Mouse (Mus musculus) thymus, postnatal 36 days (tissue): ENCODE measurements around the gene Syne2.
"Not testable (repeated sequence)": the region's sequence is repeated elsewhere in the genome, so short reads cannot be mapped to it uniquely, and the experiment has no call there.

Experiments
- DNase-seq, 2 experiments: peaks; one replicate each; pipeline ENCODE4 v3.0.0; 2022; ENCODE audit warnings: mixed read lengths in 2 of 2

Syne2 gene

DNA sequence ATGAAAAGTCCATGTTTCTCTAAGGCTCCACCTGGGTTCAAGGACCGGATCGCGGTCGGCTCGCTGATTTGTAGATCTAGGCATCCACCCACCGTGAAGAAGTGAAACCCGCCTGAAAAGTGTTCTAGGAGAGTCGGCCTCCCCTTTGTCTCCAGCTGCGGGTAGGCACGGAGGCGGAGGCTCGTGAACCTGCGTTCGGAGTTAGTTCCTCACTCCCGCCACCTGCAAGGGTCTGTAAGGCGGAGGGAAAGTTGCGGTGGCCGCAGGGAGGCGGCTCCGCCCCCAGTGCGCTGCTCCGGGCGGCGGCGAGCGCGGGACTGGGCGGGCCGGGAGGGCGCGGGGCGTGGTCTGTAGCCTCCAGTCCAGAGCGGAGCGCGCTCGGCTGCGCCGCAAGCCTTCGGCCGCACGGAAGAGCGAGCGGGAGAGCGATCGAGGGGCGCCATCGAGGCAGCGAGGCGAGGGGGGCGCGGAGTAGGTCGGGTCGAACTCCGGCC lies at the start of gene Syne2:
Gene Syne2 (plus strand): TSS at position 176 of the 494 bp plus-strand sequence.
- DNase-seq = peak; percentile 74 to 76

DNA sequence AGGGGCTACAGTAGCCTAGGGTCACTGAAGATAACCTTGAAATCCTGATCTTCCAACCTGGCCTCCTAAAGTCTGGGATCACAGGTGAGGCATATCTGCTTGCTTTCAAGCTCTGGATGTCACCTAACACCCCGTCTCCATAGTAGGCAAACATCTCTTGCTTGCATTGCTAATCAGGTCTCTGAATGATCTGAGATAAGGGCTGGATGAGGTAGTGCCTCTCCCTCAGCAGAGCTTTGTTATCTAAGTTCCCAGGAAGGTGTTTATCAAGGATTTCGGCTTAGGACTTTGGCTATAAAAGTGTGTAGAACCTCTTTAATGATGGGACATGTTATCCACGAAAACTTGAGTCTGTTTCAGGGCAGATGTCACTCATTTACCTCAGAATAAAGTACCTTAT lies 46.5 kb upstream of the Syne2 start:
- no peak for DNase-seq

DNA sequence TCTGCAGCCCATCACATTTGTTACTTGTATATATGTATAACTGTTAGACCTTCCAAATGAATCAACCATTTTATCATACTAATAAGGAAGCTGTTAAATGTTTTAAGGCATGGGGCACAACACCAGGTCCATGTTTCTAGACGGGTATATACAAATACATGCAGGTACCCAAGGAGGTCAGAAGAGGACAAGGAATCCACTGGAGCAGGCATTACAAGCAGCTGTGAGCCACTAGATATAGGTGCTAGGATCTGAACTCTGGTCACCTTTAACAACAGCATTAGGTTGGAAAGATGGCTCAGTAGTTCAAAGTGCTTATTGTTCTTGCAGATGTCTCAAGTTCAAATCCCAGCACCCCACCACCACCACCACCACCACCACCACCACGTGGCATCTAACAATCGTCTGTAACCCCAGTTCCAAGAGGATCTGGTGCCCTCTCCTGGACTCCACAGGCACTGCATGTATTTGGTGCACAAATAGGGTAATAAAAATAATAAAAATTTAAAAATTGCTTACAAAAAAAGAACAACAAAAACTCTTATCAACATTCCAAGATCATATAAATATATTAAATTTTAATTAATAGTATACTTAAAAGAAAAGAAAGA lies 45.4 kb upstream of the Syne2 start:
- DNase-seq = peak; percentile 62 to 71

DNA sequence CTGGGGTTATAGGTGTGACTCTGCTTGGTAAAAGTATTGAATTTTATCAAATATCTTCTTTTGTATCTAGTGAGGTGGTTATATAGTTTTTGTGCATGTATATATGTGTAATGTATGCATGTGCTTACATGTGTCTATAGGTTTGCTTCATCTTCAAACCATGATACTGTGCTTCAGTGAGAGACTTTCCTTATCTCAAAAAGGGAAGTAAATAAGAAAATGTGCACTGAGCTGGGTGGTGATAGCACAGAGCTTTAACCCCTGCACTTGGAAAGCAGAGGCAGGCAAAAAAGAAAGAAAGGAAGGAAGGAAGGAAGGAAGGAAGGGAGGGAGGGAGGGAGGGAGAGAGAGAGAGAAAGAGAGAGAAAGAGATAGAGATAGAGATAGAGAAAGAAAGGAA lies 36.5 kb upstream of the Syne2 start:
- DNase-seq = no peak

DNA sequence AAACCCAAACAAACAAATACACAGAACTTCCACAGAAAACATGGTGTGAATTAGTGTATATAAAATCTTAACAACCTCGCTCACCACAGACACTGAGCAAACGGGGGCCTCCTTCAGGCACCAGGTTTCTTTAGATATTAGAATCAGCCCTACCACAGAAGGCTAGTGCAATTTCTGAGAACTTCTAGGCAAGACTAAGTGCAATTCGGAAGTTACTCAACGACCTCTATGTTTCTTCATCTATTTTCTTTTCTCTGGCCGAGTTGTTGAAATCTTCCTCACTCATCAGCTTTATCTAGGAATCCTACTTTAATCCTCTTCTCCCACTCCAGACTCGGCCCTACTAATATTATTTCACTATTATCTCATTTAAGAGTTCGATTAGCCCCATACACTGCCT lies 35.9 kb upstream of the Syne2 start:
- no peak for DNase-seq

DNA sequence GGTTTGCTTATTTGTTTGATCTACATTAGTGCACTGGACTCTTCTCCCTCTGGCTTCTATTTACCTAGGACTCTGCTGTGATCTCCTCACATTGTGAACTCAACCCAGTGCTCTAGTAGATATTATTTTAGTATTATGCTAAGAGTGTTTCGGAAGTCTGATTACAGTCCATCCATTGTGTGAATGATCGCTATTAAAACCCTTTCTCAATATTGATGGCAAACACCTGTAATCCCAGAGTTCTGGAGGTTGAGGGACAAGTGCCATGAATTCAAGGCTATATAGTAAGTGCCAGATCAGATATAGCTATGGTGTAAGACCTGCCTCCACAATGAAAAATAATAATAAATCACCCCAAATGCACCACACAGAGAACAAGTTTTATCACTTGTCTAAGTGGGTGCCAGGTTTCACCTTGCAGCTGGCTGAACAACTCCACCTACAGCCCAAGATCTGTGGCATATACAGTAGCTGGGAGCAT lies 33.6 kb upstream of the Syne2 start:
- DNase-seq = no peak

DNA sequence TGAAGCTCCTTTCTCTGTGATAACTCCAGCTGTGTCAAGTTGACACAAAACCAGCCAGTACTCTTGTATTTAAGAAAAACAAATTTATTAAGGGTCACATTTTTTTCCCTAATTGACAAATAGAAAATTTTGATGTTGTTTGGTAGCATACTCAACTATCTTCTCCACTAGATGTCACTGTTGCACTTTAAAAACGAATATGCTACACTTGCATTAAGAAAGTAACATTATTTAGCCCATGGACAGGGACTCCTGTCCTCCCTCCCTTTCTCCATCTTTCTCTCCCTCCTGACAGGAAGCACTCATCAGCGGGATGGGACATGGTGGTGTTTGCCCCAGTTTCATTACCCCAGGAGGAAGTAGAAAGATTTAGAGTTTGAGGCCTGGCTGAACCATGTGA lies 31.3 kb upstream of the Syne2 start:
- not testable (repeated sequence) for DNase-seq

DNA sequence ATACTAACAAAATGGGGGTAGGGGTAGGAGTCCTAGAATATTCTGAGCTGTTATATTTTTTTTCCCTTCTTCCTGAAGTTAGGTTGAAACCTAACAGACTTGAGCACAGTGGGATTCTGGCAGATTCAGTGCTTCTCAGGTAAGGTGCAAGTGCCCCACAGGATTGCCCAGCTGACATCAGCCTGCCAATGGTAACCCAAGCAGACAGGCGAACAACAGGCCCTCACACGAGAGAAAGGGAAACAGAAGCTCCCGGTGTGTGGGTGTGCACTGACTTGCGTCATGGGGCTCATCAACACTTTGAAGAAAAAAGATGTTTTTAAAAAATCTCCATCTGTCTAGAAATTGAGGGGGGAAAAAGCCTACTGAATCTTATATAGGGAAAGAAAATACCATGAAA lies 28.5 kb upstream of the Syne2 start:
- no peak for DNase-seq

DNA sequence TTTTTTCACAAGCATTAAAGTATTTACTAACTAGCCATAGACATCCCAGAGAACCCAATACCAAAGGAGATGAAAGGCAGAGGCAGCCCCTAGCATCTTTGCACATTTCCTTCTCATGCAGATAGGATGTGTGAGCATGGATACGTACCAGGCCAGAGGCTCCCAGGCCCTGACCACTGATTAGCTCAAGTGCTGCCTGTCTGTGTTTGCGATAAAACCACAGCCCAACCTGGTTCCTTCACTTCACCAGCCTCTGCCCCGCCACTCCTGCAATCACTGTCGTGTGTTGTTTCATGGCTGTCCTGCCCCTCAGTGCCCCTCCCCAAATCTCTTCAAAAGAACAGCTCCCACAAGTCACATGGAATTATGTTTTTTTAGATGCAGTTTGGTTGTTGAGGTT lies 23.4 kb upstream of the Syne2 start:
- DNase-seq = no peak

DNA sequence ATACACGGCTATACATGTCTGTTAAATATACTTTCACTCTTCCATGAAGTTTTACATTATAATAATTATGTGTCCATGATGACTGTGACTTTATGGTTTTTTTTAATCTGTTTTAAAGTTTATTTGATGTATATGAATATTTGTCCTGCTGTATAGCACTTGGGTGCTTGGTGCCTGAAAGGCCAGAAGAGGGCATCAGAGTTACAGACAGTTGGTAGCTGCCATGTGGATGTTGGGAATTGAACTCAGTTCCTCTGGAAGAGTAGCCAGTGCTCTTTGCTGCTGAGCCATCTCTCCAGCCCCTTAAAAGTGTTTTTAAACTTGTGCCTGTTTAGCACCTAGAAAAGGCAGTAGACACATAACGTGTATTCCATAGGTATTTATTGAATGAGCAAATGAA lies 21.4 kb upstream of the Syne2 start:
- DNase-seq = no peak

DNA sequence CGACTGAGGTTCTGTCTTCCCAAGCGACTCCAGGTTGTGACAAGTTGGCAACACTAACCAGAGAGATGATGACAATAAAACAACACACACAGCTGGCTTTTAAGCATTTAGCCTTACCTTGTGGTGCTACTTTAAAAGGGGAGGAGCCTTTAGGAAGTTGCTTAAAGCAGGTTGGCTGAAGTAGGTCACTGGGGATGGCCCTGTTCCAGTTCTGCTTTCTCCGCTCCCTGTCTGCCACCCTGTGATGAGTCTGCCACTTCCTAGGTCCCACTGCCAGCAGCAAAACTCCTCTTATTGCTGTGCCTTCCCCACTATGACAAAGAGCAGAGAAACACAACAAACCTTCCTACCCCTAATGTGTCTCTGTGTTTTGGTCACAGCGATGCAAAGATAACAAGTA lies 11.7 kb upstream of the Syne2 start:
- DNase-seq = no peak

DNA sequence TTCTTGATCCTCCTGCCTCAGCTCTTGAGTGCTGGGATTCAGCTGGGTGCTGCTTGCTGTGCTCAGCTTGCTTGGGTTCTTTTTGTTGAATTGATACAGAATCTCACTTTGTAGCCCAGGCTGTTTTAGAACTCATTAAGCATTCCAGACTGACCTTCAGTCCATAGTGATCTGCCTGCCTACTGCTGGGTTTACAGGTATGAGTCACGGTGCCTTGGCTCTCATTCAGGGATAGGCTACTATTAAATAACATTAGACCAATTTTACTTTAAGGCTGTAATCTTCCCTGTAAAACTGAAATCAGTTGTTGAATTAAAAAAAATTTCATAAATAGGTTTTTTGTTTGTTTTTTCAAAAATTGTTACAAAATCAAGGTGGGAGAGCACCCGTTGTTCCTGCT lies 4.2 kb upstream of the Syne2 start:
- DNase-seq = no peak

DNA sequence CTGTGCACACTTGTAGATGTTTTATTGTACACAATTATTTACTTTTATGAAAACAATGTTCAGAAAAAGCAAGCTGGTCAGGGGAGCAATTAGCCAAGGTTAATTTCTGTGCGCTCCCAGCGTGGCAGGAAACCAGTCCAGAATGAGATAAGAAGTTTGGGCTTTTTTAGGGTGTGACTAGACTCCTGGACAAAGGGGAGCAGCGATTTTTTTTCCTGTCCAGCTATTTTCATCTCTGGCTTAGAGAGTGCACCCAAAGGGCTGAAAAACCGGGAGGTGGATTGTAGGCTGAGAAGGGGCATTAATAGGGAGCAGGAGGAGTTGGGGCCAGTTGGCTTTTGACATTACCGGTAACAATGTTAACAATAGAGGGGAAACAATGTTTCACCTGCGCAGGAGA lies 3.4 kb upstream of the Syne2 start:
- no peak for DNase-seq

DNA sequence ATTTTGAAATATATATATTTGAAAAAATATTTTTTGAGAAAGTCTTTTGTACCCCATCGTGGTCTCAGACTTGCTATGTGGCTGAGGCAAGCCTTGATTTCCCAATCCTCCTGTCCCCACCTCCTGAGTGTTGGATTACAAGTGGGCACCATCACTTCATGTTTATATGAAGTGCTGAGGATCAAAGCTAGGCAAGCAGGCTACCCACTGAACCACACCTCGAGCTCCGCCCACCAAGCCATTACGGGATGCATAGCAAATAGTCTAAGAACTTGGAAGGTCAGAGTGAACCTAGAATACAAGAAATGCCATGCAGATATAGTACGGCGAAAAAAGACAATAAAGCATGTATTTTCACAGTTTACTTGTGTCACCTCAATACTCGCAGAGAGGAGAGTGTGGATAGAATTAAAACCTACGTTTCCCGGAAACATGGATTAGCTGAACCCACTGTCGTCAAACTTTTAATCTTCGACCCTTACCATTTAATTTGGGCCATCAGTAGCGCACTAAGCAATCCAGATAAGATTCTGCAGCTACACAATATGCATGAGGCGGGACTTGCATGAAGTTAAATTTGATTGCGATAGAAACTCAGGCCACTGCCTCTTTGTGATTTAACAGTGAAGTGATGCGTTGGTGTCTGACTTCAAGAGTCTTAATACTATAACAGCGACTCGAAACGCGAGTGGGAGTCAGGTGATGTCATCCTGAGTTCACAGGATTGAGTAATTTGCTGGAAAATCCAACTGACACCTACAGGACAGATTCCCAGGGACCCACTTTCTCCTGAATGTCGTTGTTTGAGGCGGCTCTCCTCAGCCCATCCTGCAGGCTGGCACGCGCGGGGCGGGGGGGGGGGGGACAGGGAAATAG lies 715 bp upstream of the Syne2 start:
- no peak for DNase-seq

DNA sequence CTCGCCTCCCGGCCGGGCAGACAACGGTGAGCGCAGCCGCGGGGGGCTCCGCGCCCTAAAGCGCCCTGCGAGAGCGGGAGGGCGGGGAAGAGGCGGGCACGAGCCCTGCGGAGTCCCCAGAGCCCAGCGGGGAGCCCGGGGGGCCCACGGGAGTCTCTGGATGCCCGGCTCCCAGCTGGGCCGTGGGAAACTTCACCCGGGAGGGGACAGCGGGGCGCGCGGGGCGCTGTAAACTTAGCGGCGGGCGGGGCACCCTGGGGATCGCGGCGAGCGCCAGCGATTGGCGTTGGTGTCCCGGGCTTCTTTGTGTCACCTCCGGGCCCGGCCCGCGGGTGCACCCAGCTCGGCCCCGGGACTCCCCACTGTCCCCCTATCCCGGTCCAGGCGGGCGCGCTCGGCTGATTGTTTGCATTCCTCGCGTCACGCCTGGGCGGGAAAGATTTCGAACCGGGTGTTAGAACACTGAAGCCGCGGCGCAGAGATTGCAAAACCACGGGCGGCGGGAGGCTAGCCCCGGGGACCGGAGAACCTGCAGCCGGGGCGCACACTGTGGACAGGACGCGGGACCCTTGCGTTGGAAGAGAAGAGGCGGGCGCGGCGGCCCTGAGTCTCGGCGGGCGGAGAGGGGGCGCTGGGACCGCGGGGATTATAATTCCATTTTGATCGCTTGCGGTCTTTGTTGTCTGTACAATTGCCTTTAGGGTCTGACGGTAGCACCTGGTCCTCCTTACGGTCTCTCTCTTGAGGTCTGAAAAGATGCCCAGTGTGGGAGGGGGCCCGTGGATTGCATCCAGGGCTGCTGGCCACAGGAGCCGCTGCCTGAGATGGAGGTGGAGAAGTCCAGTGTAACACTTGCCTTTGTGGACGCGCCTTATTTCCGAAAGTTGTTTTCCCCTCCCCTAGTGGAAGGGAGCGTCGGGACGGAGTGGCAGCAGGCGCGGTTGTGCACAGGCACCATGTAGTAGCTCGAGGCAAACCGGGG lies 810 bp downstream of the Syne2 start:
- DNase-seq = peak; percentile 41 to 44

DNA sequence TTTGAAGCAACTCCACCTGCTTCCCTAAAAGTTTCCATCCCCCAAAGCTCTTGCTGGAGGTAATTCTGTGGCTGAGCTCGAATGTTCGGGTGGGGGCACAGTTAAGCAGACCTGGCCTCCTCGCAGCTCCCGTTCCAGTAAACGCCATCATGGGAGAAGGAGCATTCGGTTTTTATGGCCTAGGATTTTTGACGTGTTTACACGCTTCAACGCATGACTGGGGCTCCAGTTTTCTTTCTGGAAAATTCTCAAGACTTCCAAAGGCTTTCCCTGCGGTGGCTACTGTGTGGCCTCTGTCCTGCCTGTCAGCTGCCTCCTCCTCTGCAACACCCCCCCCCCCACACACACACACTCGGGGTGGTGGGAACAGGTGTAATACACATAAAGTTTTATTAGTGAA lies 1.5 kb downstream of the Syne2 start:
- DNase-seq = no peak

DNA sequence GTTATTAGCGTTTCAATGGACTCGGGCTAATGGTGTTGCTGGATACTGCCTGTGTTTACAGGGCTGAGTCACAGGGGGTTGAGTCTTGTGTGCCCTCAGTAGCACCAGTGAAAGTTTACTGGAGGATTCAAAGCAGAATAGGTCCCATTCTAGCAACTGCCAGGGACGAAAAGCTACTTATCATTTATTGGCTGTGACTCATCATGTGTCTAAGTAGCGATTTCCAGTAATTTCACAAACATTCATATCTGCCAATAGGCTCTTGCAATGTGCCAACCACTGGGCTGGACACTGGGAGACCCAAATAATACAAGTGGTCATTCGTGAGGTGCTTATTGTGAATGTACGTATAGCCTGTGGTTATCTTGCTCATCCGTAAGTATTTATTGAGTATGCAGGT lies 2.3 kb downstream of the Syne2 start:
- no peak for DNase-seq

DNA sequence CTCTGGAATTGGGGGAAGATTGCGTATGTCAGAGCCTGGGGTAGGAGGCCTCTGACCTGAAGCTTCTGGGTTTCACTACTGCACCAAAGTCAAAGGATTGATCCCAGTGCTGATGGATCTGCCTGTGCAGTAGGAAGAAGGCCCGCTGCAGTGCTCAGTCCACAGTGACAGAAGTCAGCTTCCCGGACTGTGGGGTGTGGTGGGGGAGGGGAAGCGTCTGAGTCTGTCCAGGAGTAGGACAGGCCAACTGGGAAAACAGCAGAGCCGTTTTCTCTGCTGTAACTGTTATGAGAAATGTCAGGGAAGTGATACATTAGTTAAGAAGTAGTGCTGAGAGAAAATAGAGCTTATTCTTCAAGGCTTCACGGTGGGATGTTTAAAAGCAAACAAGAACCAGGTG lies 4.2 kb downstream of the Syne2 start:
- DNase-seq = no peak

DNA sequence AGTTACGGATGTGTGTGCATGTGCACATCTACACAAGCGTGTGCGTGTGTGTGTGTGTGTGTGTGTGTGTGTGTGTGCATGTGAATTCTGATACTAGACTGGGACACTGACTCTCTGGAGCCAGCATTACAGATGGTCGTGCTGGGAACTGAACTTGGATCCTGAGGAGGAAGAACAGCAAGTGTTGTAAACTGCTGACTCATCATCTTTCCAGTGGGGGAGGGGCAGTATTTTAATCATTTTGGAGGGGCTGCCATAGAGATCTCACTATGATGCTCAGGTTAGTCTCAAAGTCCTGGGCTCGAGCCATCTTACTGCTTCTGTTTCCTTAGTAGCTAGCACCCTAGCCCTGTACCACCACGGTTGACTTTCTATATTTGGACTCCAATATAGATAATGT lies 5.5 kb downstream of the Syne2 start:
- DNase-seq = no peak

DNA sequence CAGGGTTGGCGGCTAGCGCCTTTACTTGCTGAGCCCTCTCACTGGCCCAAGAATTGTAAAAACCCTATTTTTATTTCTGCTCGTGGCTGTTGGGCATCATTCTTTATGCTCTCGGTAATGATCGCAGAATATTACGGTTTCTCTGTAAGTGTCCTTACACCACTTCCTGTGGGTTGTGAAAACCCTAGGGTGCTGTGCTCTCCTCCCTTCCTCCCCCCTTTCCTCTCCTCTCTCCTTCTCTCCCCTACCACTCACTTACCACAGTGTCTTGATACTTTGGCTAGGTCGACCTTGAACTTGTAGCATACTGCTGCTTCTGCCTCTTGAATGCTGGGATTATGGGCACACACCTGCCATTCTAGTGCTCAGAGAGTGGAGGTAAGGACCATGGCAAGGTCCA lies 7.5 kb downstream of the Syne2 start:
- DNase-seq = no peak

DNA sequence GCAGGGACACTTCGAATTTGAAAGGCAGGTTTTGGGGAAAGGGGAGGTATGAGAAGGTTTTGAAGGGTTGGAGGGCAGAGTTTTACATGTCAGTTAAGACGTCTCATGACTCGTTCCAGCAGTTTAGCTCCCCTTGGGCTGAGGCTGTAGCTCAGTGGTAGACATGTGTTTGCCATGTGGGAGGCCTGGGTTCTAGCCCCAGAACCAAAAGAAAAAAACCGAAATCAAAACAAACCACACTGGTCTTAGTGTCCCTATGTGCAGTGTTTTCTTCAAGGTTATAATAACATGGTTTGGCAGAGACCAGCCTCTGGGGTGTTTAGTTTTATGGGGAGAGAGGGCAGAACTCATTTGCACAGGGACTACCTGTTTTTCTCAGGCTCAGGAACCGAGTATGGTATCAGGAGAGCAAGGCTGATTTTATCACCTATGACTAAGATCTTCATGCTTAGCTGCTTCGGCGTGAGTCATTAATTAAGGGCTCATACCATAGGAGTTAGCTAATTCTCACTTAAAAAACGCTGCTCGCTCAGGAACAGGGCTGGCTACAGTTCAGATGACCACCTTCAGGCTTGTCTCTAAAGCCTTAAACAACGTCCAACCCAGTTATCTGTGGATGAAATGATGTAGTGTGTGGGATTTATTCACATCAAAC lies 8.9 kb downstream of the Syne2 start:
- DNase-seq = no peak

DNA sequence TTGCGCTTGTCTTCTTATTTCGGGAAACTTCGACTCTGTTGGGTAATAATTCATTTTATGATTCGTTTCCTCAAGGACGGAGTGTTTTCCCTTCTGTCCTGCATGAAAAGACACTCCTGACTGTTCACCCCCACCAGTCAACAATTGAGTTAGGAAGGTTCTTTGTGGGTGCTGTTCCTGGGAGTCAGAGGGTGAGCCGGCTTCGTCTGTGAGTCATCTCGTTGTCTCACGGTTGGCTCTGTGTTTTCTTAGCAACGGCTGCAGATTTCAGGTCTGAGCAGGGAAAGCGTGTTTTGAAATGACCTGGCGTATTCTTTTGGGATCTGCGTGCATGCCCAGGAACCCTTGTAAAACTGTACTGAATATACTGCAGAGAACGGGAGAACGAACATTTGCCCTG lies 9.8 kb downstream of the Syne2 start:
- DNase-seq = no peak

DNA sequence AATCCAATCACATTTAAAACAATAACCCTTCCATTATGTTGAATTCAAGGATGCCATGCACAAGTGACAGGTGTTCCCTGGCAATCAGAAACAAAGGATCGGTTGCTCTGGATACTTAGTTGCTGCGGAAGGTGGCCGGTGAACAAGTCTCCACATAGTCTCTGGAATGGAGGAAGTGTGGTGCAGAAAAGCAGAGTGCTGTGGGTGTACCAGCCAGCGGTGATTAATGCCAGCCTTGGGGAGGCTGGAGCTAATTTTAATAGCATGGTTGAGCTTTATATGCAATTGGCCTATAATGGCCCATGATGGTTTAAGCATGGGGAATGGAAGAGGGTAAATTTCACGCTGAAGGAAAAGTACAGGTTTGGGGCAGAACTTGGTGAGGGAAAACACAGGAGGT lies 11.7 kb downstream of the Syne2 start:
- no peak for DNase-seq
